Comparison of ENCODE assay signal across 22 mouse cellular contexts in genomic region chr1:118697906-118698305, GRCm38 (mm10).
"Had no signal": no experiment of that assay in that cellular context is flagged by ENCODE, and none has a peak within 500 bp of the region (broad histone marks: within the 10 kb centered on the region; RNA-seq: fewer than 3 reads in every experiment).

No protein-coding gene starts in this region.

- H3K27me3 ChIP-seq: limb, embryonic 13.5 days; liver, embryonic 12.5 days; liver, embryonic 15.5 days; lung, embryonic 15.5 days; megakaryocyte, embryonic 14.5 days; midbrain, embryonic 13.5 days had no signal

- H3K9ac ChIP-seq: limb, embryonic 13.5 days; liver, embryonic 12.5 days; liver, embryonic 15.5 days; lung, embryonic 15.5 days; midbrain, embryonic 13.5 days had no signal

- H3K36me3 ChIP-seq: limb, embryonic 10.5 days; limb, embryonic 13.5 days; liver, embryonic 12.5 days; liver, embryonic 15.5 days; lung, embryonic 15.5 days; midbrain, embryonic 10.5 days; midbrain, embryonic 13.5 days had no signal

- DNase-seq: kidney, adult 2 months; kidney, postnatal 25 days; layer of hippocampus, adult 9-11 months; liver; right cerebral cortex, adult 18-20 months; right cerebral cortex, postnatal 25 days; thymus, adult 2 months; thymus, postnatal 14 days; thymus, postnatal 4 days had no signal

- H3K9me3 ChIP-seq: limb, embryonic 10.5 days; limb, embryonic 13.5 days; liver, embryonic 12.5 days; liver, embryonic 15.5 days; lung, embryonic 15.5 days; megakaryocyte, embryonic 14.5 days; midbrain, embryonic 10.5 days; midbrain, embryonic 13.5 days had no signal

- H3K4me3 ChIP-seq: layer of hippocampus, adult 2 months; limb, embryonic 10.5 days; limb, embryonic 13.5 days; liver, embryonic 12.5 days; liver, embryonic 15.5 days; lung, embryonic 15.5 days; megakaryocyte, embryonic 14.5 days; midbrain, embryonic 10.5 days; midbrain, embryonic 13.5 days; myocyte had no signal

- ATAC-seq: intestine, postnatal 0 days; liver, embryonic 12.5 days; midbrain, embryonic 13.5 days; midbrain, embryonic 16.5 days had no signal

- H3K4me1 ChIP-seq: limb, embryonic 10.5 days; limb, embryonic 13.5 days; liver, embryonic 12.5 days; liver, embryonic 15.5 days; megakaryocyte, embryonic 14.5 days; midbrain, embryonic 10.5 days; midbrain, embryonic 13.5 days had no signal

- H3K4me2 ChIP-seq: limb, embryonic 13.5 days; liver, embryonic 12.5 days; liver, embryonic 15.5 days; lung, embryonic 15.5 days; midbrain, embryonic 13.5 days had no signal

- H3K27ac ChIP-seq: kidney, postnatal 0 days; layer of hippocampus, adult 2 months; limb, embryonic 10.5 days; limb, embryonic 13.5 days; liver, embryonic 12.5 days; liver, embryonic 15.5 days; lung, embryonic 15.5 days; midbrain, embryonic 10.5 days; midbrain, embryonic 13.5 days had no signal
